Mouse (Mus musculus) forebrain, embryonic 11.5 days (tissue): ENCODE data around the gene Arid1b. TPM values are rescaled to one million over a fixed set of nuclear protein-coding genes. Genes with fewer than 3 reads are reported as not detected.

Experiments
- ATAC-seq: fragments of 200-750 bp; cut with Nextera tagmentation; replicated peaks from 2 replicates; pipeline ENCODE4 v1.8.0; 2017; ENCODE audit warnings: moderate TSS enrichment; ENCODE audit not compliant: low FRiP score
- DNase-seq: peaks from one replicate; pipeline ENCODE4 v3.0.0-alpha.2; 2017; ENCODE audit warnings: low spot score
- H3K27ac ChIP-seq: fragments of 300-500 bp; sonication (generic); 2 replicates; pipeline ENCODE4 v1.5.1; 2014; ENCODE audit warnings: low read depth, low read length
- H3K27me3 ChIP-seq: fragments of 300-500 bp; sonication (generic); 2 replicates; pipeline ENCODE4 v1.6.1; 2014; ENCODE audit warnings: mild to moderate bottlenecking, low read length, mixed read lengths; ENCODE audit not compliant: control insufficient read depth, insufficient read depth
- H3K36me3 ChIP-seq: fragments of 300-500 bp; sonication (generic); 2 replicates; pipeline ENCODE4 v1.6.1; 2014; ENCODE audit warnings: mild to moderate bottlenecking, low read length, moderate library complexity, mixed read lengths; ENCODE audit not compliant: control insufficient read depth, insufficient read depth
- H3K4me1 ChIP-seq: fragments of 300-500 bp; sonication (generic); replicated peaks from 2 replicates; pipeline ENCODE4 v1.6.1; 2014; ENCODE audit warnings: low read length, mixed read lengths; ENCODE audit not compliant: control insufficient read depth, insufficient read depth
- H3K4me2 ChIP-seq: fragments of 300-500 bp; sonication (generic); 2 replicates; pipeline ENCODE4 v1.6.1; 2014; ENCODE audit warnings: low read depth, mild to moderate bottlenecking, low read length, moderate library complexity, mixed read lengths; ENCODE audit not compliant: severe bottlenecking
- H3K4me3 ChIP-seq: fragments of 300-500 bp; sonication (generic); 2 replicates; pipeline ENCODE4 v1.5.1; 2014; ENCODE audit warnings: low read depth, low read length
- H3K9ac ChIP-seq: fragments of 300-500 bp; sonication (generic); 2 replicates; pipeline ENCODE4 v1.6.1; 2014; ENCODE audit warnings: low read length
- H3K9me3 ChIP-seq: fragments of 300-500 bp; sonication (generic); 2 replicates; pipeline ENCODE4 v1.6.1; 2016; ENCODE audit warnings: low read length, mixed read lengths; ENCODE audit not compliant: control insufficient read depth
- WGBS: fragments of 180-500 bp; shearing (Covaris S2); extraction: QIAGEN DNeasy Blood & Tissue Kit; methylation state at CpG from one replicate; pipeline ENCODE4 v1.1.7; 2014; 5-methylcytosine and 5-hydroxymethylcytosine counted together
- polyA plus RNA-seq: library from polyadenylated mRNA; unstranded; fragments of >200 nt; fragmentation: Nextera tagmentation; extraction: Ambion mirVana; gene quantifications from 2 replicates; pipeline ENCODE4 v1.2.1, GENCODE M21; 2014

Arid1b gene
- polyA plus RNA-seq, 1 experiment from 2014 or later, result 16.3 TPM

DNA sequence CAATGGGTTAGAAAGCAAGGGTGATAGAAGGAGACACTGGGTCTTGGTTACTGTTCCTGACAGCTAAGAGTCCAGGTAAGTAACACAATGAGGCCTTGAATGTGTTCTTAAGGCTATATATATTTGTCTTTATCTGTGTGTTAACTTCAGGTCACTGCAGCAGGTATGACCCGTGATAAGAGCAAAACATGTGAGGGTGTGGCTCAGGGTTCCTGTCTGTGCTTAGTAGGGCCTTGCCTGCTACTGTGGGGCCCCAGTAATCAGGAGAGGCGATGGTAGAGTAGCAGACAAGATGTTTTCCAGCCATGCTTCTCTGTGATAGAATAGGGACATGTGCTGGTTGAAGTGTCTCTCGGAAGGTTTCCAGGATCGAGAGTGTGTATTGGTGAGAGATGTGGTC is 118.0 kb downstream of the Arid1b start:
- Histone ChIP-seq H3K9ac (no peak overlapping the region), H3K4me1 (no peaks in the 10 kb centered on the region), H3K27me3 (no peaks in the 10 kb centered on the region), H3K4me2 (no peak overlapping the region), H3K4me3 (no peak overlapping the region), H3K9me3 (no peaks in the 10 kb centered on the region), H3K27ac (no peak overlapping the region), H3K36me3 (no peaks in the 10 kb centered on the region)
- no peak for ATAC-seq
- WGBS, result 91% methylated on average over 4 of the region's 4 CpGs
- DNase-seq, result no peak

DNA sequence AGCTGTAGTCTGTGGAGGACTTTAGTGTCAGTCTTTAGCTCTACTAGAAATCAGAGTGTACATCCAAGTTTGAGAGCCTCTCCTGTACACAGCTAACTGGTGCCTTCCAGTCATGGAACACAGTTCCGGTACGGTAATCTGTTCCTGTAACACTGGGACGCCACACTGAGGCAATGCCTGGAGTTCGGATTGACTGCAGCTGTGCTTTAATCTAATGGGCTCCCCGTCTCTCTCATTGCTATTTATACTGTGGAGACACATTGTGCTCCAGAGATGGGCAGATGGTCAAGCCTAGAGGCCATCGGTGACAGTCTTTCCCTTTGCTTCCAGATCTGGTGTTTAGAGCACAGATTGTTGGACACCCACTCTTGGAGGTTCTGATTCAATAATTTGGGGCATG is 121.8 kb downstream of the Arid1b start:
- Histone ChIP-seq H3K4me3 (no peak overlapping the region), H3K9me3 (no peaks in the 10 kb centered on the region), H3K9ac (no peak overlapping the region), H3K36me3 (no peaks in the 10 kb centered on the region), H3K4me2 (no peak overlapping the region), H3K27ac (no peak overlapping the region), H3K27me3 (no peaks in the 10 kb centered on the region), H3K4me1 (no peaks in the 10 kb centered on the region)
- WGBS, result 92% methylated on average over 6 of the region's 6 CpGs
- ATAC-seq, result no peak
- DNase-seq, result no peak

DNA sequence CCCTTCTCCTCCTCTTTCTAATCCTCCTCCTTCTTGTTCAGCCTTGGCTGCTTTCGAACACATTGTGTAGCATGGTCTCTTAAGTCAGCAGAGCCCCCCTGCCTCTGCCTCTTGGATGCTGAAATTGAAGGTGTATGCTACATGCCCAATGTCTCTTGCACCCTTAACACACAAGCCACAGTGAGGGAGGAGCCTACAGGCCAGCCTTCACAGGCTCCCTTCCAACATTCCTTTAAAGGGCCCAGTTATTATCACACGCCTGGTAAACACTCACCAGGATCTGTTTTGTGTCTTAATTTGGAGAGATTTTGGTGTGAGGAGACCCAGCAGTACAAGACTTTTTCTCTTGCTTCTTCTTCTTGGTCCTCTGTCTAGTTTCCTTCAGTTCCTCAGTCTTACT is 122.9 kb downstream of the Arid1b start:
- Histone ChIP-seq H3K4me3 (no peak overlapping the region), H3K4me2 (no peak overlapping the region), H3K9ac (no peak overlapping the region), H3K27ac (no peak overlapping the region), H3K9me3 (no peaks in the 10 kb centered on the region), H3K4me1 (0 out of 2 replicates have a peak, but pooled peaks cover 3% of the 10 kb centered on the region), H3K27me3 (no peaks in the 10 kb centered on the region), H3K36me3 (no peaks in the 10 kb centered on the region)
- ATAC-seq, result no peak
- DNase-seq, result no peak
- WGBS, result 68% methylated on average over 2 of the region's 2 CpGs

DNA sequence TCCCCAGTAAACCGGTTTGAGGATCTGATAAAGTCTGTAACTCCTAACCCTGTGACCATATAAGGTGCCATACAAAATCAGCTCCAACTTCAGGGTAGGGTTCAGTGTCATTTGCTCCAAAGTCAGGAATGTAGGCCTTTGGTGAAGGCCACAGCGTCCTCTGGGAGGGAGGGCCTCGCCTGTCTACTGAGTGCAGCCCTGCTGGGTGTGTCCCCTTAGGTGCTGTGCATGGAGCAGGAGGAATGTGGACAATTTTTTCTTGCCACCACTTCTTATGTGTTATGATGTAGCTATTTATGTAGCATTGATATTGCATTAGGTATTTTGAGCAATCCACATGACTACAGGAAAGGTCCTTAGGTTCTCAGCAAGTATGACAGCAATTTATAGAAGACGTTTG is 124.0 kb downstream of the Arid1b start:
- Histone ChIP-seq H3K4me1 (0 out of 2 replicates have a peak, but pooled peaks cover 3% of the 10 kb centered on the region), H3K9ac (no peak overlapping the region), H3K4me3 (no peak overlapping the region), H3K27me3 (no peaks in the 10 kb centered on the region), H3K27ac (no peak overlapping the region), H3K4me2 (no peak overlapping the region), H3K36me3 (no peaks in the 10 kb centered on the region), H3K9me3 (no peaks in the 10 kb centered on the region)
- ATAC-seq (no peak), DNase-seq (no peak)
- WGBS, result 88% methylated on average over 4 of the region's 4 CpGs

DNA sequence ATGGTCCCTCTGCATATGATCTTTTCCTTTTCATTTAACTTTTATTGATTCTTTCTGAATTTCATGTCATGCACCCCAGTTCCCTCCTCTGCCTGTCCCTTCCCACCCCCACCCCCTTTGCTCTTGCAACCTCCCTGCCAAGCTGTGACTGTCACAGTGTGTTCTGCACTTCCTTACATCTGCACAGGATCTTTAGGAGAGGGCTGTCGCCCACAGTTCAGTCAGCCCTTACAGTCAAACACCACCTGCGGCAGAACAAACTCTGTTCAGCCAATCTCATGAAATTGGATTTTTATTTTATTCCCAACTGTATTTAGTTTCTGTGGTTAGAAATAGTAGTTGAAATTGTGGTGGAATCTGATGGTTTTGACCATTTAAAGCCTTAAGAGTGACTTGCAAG is 130.5 kb downstream of the Arid1b start:
- H3K9me3 ChIP-seq, result no peaks in the 10 kb centered on the region
- no peak overlapping the region for H3K9ac ChIP-seq
- no peak overlapping the region for H3K4me2 ChIP-seq
- H3K27ac ChIP-seq, result no peak overlapping the region
- DNase-seq, result no peak
- no peak overlapping the region for H3K4me3 ChIP-seq
- 79% methylated on average over 2 of the region's 2 CpGs for WGBS
- no peaks in the 10 kb centered on the region for H3K27me3 ChIP-seq
- H3K4me1 ChIP-seq, result 0 out of 2 replicates have a peak, but pooled peaks cover 3% of the 10 kb centered on the region
- no peak for ATAC-seq
- no peaks in the 10 kb centered on the region for H3K36me3 ChIP-seq

DNA sequence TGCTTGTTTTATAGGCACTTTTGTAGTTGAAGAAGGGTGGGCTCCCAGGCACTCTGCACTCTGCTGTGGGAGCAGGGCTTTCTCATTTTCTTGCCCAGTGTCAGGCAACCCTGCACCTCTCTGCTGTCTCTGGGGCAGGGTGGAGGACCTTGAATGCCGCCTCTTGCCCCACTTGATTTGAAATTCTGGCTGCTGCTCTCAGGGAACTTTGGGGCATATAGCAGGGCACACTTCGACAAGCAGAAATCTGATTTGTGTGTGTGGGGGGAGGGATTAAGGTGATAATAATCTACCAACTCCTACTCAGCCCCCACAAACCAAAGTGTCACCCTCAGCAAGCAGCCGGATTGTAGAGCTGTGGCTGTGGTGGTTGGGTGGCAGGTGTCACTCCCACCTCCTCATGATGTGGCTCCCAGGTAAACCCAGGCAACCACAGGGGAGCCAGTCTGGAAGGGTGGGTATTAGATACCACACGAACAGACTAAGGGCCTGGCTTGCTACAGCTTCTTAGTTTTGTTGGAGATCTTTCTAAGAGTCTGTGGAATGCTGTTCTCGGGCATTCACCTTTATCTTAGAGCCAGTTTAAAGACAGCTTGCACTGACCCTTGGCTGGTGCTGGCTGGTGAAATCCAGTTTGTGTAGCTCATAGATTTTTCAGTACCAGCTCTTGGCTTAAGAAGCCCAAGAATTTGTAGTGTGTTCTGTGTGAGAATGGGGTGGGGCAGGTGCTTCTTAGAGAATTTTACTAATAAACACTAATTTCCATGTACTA is 131.1 kb downstream of the Arid1b start:
- ATAC-seq (no peak), DNase-seq (no peak)
- Histone ChIP-seq H3K36me3 (no peaks in the 10 kb centered on the region), H3K9me3 (no peaks in the 10 kb centered on the region), H3K9ac (no peak overlapping the region), H3K27me3 (no peaks in the 10 kb centered on the region), H3K4me1 (0 out of 2 replicates have a peak, but pooled peaks cover 3% of the 10 kb centered on the region), H3K4me3 (no peak overlapping the region), H3K4me2 (no peak overlapping the region), H3K27ac (no peak overlapping the region)
- 75% methylated on average over 5 of the region's 5 CpGs for WGBS

DNA sequence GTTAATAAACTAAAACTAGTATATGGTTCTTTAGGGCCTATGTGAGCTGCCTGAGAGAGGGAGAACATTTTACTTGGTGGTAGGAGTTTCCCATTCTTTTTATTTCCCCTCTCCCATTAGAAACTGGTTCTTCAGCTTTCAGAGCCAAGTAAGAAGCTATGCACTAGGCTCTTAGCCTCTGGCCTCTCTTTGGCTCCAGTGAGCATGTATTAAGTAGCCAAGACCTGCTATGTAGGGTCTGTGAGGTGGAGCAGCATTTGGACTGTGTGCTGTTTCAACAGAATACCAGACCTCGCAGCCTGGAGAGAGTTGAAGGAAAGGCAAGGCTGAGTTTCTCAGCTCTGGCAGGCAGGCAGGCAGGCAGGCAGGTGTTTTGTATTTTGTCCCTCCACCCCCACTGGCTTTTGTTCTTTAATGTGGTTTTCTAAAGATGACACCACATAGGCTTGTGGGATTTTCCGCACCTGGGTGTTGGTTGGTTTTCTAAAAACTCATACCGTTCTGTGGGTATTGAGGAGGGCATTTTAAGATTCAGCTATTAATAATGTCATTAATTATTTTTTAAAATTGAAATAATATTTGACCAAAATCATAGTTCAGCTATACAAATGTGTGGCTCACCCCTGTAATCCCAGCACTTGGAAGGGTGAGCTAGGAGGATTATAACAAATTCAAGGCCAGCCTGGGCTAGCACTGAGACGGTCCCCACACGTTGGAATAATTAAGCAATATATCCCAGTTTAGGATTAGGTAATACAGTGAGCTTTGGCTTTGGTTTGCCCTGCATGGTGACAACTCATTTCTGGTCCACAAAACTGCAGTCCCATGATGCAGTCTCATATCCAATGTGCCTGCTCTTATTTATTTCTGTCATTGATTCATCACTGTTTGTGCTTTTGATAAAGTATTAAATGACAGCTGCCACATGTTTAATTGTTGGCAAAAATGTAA is 132.0 kb downstream of the Arid1b start:
- Histone ChIP-seq H3K9me3 (no peaks in the 10 kb centered on the region), H3K4me1 (0 out of 2 replicates have a peak, but pooled peaks cover 3% of the 10 kb centered on the region), H3K4me3 (no peak overlapping the region), H3K4me2 (no peak overlapping the region), H3K36me3 (no peaks in the 10 kb centered on the region), H3K9ac (no peak overlapping the region), H3K27me3 (no peaks in the 10 kb centered on the region), H3K27ac (no peak overlapping the region)
- DNase-seq (no peak), ATAC-seq (no peak)
- 86% methylated on average over 5 of the region's 5 CpGs for WGBS

DNA sequence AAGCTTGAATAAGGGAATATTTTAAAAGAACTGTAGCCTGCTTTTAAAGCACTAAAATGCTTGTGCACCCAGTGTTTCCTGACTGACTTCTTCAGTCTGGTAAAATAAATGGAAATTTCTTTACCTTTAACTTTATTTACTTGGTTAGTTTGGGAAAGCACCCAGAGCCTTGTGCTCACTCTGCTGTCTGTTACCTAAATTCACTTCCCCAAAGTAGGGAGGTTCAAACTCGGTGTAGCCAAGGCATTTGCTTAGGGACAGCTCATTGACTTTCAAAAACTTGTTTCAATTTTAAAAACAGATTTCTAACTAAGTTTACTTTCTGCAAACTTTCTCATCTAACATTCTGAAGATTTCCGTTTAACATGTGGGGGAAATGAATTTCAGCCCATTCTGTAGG is 135.5 kb downstream of the Arid1b start:
- no peak for DNase-seq
- Histone ChIP-seq H3K27ac (no peak overlapping the region), H3K36me3 (no peaks in the 10 kb centered on the region), H3K4me2 (no peak overlapping the region), H3K4me3 (no peak overlapping the region), H3K4me1 (no peaks in the 10 kb centered on the region), H3K9me3 (no peaks in the 10 kb centered on the region), H3K9ac (no peak overlapping the region), H3K27me3 (no peaks in the 10 kb centered on the region)
- WGBS, result 91% methylated on average over 2 of the region's 2 CpGs
- ATAC-seq, result no peak
